Mouse (Mus musculus): ENCODE measurements at regions not wholly inside any gene's neighbourhood (a gene's known extent, or its start where the extent isn't known, plus 50 kb on each side); places are given as distances from the start of the nearest gene placed in this dataset.
"Not testable (repeated sequence)": the region's sequence is repeated elsewhere in the genome, so short reads cannot be mapped to it uniquely, and the experiment has no call there.

- DNase-seq = no peak
Measured at GRCm38 (mm10) chr3:54545393-54545792, 147.2 kb upstream of the Supt20 start.

DNA sequence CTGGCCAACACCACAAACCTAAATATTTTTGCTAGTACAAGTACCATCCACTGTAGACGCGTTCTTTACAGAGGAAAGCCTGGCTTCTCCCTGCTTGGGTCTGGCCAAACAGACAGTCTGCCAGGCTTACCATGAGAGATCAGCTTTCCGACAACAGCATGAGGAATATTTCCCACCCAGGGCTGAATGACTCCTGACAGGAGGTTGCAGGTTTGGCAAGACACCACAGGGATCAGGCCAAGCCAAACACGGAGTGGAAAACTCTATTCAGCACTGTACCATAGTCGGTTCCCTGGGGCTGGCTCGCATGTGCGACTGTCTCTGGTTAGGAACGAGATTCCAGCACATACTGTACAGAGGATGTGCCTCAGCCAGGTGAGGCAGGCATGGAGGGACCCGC lies 140.7 kb upstream of the Supt20 start:
- no peak for DNase-seq

DNA sequence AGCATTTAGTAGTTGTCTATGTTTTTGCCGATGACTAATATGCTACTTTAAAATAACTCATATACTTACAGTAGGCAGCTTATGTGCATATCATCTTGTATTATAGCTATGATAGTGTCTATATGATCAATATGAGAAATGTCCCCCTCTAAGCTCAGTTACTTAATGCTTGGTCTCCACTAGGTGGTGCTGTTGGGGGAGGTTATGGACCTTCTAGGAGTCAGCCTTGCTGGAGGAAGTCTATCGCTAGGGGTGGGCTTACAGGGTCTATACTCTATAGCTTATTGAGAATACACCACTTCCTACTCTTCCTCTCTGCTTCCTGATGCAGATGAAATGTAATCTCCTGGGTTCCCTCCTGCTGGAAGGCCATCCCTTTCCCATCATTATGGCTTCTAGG lies 136.7 kb upstream of the Supt20 start:
- no peak for DNase-seq

DNA sequence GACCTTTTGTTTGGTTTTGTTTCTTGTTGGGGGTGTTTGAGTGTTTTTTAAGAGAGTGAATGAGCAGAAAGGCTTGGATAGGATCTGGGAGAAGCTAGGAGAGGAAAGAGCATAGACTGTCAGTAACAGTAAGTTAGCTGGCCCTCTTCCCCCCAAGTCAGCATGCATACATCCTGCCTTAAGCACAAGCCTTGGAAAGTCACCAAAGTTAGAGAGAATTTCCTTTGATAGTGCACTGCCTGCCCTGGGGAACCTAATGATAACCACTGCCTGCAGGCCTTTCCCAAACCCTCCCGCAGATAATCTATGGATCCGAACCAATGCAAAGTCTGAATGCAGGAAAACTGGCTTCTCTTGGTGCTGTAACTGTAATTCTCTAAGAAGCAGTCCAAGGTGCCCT lies 133.6 kb upstream of the Supt20 start:
- no peak for DNase-seq

DNA sequence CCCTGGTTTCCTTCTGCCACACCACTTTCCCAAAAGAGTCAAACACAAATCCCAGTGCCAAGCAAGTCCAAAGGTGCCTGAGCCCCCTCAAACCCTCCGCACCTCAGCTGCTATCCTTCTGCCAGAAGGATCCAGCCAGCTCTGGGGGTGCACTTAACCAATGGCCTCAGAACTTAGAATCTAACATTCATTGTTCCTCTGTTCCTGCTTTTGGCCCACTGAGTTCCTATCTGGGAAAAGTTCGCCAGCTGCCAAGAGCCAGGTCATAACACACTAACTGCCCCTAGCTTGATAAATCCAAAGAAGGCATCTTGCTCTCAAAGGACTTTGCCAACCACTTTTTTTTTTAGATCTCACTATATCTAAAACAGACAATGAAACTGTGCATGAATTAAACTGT lies 133.1 kb upstream of the Supt20 start:
- no peak for DNase-seq

DNA sequence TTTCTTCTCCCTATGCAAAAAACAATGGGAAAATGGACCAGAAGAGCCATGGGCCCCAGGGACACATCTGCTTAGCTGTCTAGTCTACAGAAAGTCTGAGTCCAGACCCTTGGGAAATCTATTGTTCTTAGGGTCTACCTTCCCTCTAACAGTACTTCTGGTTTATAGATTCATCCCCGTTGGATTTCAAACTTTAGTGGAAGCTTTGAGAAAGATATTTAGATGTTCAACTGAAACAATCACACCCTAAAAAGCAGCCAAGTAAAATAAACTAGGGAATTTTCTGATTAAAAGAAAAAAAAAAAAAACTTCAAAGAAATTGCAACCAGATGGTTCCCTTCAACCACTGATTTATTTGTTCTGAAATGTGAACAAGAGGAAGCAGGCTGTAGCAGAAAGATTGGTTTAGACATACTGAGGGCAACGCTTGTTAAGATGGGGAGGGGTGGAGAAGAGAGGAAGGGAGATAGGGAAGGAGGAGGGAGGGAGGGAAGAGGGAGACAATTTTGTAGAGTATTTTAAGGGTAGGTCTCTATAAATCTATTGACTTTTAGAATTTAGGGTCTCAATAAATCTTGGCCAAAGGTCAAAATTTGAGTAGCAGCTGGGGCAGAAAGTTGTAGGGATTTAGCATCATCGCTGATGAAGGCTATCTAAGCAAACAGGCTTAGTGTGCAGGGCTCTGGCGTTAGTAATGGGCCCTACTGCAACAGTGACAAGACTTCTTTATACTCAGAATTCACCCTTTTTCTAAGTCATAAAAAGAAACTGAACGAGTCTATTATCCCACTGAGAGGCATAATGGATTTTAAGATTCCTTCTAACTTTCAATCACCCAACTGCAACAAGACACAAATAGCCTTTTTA lies 132.3 kb upstream of the Supt20 start:
- DNase-seq = no peak

GRCm38 (mm10) chr3:54567329-54567728 lies 125.3 kb upstream of the Supt20 start:
- DNase-seq = no peak

DNA sequence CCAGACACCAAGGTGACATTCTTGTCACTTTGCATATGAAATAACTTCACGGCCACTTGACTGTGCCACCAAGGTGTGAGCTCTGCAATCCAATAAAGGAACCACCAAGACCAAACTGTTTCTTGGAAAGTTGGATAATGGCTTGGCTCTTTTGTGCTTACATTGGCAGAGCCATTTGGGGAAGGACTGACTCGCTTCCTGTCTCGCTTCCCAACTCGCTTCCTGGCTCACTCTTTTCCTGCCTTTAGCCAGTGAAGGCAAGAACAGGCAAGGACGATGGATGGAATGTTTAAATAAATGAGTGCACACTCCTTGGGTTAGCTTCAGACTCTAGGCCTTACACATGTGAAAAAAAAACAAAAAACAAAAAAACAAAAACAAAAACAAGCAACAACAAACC lies 124.5 kb upstream of the Supt20 start:
- DNase-seq = no peak

- no peak for DNase-seq
Measured at GRCm38 (mm10) chr3:54570501-54570900, 122.1 kb upstream of the Supt20 start.

- no peak for DNase-seq
Measured at GRCm38 (mm10) chr3:54577851-54578250, 114.8 kb upstream of the Supt20 start.

GRCm38 (mm10) chr3:54579425-54579824 lies 113.2 kb upstream of the Supt20 start:
- DNase-seq = no peak

- no peak for DNase-seq
Measured at GRCm38 (mm10) chr3:54580339-54580738, 112.3 kb upstream of the Supt20 start.

DNA sequence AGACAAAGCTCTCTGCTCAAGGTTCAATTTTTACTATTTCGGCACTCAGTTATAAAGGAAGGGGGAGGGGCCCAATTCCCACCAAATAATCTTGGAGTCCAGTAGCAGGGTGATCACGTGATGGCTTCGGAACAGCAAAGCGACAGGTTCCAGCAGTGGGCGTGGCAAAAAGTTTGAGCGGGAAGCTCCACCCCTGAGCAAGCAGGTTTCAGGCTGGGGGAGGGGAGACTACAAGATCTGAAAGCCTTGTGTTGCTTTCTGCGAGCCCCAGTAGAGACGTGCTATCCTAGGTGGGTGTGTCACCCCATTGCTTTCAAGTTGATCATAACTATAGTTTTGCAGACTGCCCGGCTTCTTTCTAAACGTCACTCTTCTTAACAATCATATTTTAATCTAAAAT lies 106.8 kb upstream of the Supt20 start:
- DNase-seq = not testable (repeated sequence)

- peak in 1 of 2 experiments; percentile 2 for DNase-seq
Measured at GRCm38 (mm10) chr3:54587127-54587995, 105.2 kb upstream of the Supt20 start.

DNA sequence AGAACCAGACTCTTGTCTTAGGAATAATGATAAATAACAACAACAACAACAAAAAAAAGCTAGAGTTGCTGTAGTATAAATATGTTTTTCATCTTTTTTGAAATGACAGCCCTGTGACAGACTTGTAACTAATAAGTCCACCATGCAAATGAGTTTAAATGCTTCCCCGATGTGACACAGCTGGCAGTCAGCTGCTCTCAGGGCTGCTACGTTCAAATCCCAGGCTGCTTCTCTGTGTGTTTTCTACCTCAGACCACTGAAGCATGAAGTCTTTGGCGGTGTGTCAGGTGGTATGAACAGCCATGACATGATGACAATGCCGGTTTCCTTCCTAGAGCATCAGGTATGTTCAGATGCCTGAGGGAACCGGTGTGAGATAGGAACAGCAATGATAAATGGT lies 104.4 kb upstream of the Supt20 start:
- no peak for DNase-seq

GRCm38 (mm10) chr3:54589976-54590375 lies 102.6 kb upstream of the Supt20 start:
- DNase-seq = no peak

DNA sequence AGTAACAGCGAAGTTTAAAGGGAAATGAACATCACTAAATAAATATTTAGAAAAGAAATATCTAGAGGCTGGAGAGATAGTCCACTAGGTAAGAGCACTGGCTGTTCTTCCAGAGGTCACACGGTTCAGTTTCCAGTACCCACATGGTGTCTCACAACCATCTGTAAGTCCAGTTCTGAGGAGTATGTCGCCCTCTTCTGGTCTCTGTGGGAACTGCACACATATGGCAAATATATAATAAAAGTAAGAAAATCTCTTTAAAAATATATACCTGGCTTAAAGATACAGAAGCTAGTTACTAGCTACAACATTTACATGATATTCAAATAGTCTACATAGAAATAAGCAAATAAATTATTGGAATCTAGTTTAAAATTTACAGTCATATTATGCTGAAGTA lies 101.4 kb upstream of the Supt20 start:
- DNase-seq = no peak

DNA sequence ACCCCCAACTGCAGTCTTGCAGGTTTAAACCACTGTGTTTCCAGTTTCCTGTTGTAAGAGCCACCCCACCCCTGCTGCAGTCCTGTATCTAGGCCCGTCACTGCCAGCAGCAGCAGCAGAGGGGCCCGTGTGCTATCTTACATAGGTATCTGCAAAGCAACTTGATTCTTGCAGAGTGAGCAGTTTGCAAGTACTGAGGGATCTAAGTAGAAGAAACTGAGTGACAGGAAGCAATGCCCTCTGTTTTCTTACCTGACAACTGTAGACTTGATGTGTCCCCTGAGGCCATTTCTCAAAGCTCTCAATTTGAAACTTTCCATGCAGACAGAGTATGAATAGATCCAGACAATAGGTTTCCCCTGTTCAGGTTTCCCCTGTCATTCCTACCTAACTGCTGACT lies 100.5 kb upstream of the Supt20 start:
- no peak for DNase-seq

DNA sequence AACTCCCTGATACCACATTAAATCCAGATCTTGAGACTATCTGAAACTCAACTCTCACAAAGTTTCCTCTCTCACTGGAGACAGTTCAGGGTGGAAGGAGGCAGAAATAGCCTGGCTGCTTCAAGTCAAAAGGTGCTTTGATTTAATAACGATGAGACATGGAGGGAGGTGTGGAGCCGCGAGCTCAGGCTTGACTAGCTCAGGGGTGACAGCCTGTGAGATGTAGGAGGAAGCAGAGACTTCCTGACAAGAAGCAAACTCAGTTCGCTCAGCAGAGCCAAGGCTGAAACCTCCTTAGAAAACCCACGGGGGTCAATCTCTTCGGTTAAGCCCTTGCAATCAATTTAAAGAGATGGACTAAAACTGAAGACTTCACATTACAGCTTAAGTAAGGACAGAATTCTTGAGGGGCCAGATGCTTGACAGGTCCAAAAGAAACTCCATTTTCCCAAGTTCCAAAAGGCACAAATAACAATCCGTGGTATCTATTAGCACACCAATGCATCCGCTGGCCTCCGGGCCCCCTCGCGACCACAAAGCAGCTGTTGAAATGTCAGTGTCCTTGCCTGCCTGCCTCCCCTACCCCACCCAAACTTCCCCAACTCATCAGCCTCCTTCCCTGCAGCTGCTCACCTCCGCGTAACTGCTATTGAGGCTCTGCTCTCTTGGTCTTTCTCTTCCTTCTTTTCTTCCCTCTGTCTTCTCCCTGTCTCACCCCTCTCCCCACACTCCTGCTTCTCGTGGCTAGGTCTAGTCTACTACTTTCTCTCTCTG lies 99.8 kb upstream of the Supt20 start:
- DNase-seq = no peak

- no peak for DNase-seq
Measured at GRCm38 (mm10) chr3:54595193-54595592, 97.4 kb upstream of the Supt20 start.

DNA sequence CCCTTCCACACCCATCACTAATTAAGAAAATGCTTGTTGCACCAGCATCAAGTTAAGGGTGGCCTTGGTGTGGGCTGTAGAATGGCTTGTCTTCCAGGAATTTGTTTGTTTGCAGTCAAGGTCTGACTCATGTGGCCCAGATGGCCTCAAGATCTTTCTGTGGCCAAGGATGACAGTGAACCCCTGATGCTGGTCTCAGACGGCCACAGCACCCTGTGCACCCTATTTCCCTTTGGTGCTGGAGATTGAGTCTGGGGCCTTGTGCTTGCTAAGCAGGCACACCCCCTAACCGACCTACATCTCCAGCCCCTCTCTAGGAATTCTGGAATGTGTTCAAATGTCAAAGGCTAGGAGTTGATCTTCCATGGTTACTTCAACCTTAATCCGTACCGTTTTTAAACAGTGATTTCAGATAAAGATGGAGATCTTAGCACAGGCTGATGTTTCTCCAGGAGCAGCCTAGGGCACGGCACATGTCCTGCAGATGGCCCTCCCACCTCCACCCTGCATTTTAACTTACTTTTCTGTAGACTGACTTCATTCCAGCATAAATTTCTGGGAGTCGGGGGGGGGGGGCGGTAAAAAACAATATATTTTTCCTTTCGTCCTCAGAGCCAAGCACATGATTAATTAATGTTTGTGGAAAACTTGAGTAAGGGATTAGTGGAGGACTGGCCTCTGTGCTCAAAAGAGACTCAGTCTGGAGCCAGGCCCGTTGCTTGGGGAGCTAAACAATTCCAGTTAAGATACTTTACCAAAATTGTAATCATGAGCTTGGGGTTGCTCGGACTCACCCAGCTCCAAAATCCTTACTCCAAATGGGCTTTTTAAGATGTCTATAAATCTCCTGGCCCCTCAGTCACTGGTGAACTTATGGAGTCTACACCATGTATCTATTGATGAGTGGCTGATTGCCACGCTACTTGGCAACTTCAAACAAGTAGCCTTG lies 95.0 kb upstream of the Supt20 start:
- DNase-seq = no peak

All from adrenal gland, postnatal 36 days (tissue).